Mouse (Mus musculus) heart, adult 11 months (tissue): ENCODE measurements around the gene Zbtb43.

ENCODE experiments used
- DNase-seq: peaks from one replicate; pipeline ENCODE4 v3.0.0; 2022

Zbtb43 gene

GRCm38 (mm10) chr2:33452721-33453120, 15.6 kb downstream of the Zbtb43 start:
- no peak for DNase-seq

DNA sequence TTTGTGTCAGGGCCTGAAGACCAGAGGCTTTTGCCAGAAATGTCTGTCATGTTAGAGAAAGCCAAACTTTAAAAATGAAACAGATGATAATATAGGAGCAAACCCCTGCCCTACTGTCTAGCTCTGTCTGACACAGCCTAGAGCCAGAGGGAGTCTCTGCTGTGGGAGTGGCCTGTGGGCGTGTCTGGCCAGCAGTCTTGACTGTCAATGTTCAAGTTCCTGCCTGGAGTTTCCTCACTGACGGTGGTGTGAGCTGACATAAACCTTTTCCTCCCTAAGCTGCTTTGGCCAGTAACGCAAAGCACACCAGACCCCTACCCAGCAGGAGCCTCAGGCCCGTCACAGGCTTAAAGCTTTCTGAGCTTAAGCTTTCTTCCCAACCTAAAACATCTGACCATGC, 16.2 kb downstream of the Zbtb43 start:
- DNase-seq = no peak

GRCm38 (mm10) chr2:33451038-33451978, 17.1 kb downstream of the Zbtb43 start:
- DNase-seq = peak; percentile 89

DNA sequence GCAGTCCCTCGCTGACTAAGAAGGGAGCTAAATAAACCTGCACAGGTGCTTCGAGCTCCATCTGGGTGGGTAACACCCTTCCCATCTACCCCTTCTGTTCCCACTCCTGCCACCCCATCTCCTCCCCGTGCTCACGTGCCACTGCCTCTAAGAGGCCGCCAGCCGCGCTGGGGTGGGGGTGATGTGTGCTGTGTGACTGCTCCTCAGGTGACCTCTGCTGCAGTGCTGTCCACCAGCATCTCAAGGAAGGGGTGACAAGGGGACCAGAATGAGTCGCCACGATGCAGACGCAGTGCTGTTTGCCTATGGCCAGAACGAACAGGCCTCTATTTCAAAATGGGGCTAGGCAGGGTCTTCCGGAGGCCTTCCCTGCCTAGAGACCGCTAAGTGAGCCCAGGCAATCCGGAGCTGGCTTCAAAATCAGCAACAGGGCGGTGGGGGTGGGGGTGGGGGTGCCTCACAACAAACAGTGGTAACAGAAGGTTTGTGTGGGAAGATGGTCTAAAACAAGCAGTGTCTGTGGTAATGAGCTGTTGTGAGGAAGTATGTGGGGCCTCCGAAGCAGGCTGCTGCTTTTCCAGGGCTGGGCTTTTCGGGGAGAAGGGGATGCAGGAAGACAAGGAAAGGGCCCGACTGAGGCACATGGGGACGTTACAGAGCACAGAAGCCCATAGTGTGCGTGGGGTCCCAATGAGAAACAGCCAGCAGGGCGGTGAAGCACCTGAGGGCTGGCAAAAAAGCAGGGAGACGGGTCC, 19.1 kb downstream of the Zbtb43 start:
- peak; percentile 92 for DNase-seq

DNA sequence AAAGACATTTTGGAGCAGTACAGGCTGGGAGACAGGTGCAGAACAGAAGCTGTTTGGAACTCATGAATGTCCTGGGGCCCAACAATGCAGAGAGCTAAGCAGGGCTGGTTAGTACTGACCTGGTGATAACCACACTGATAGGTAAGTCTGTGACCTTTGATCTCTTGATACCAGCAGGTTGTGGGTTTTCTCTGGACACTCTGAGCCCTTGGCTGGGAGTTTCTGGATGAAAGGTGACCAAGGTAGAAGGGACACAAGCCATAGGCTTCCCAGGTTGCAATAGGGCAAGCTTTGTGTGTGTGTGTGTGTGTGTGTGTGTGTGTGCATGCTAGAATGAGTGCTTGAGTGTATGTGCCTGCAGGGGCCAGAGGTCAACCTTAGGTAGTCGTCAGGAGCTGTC, 21.6 kb downstream of the Zbtb43 start:
- DNase-seq = no peak

DNA sequence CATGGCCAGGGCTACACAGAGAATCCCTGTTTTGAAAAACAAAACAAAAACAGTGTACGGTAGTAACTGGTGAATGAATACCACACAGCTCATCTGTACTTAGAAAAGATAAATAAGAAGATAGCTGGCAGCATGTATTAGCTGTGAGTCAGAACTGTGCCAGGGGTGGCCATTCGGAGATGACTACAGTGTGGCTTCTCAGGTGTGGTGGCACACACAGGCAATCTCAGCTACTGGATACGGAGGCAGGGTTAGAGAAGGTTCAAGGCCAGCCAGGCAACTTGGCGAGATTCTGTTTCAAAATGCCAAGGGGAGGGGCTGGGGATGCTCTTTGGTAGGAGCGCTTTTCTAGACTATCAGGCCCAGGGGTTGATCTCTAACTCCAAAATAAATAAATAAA, 22.6 kb downstream of the Zbtb43 start:
- no peak for DNase-seq

GRCm38 (mm10) chr2:33444862-33445261, 23.5 kb downstream of the Zbtb43 start:
- DNase-seq = no peak

DNA sequence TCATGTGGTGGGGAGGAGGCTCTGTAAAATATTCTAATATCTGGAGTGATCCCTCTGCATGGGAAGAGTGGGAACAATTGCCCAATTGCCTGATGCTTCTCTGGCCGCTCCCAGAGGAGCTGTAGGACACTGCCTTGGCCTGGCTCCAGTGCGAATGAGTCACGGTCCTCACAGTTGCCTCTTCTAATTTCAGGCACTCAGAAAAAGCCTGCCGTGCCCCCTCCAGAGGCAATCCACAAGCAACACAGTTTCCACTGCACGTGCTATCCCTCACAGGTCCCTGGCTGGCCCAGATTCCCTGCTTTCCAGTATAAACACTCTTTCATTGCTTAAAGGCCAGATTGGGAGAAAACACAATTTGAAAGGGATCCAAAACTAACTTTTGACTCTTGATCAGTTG, 24.0 kb downstream of the Zbtb43 start:
- peak; percentile 99 for DNase-seq

- DNase-seq = no peak
Measured at GRCm38 (mm10) chr2:33442701-33443100, 25.7 kb downstream of the Zbtb43 start.

DNA sequence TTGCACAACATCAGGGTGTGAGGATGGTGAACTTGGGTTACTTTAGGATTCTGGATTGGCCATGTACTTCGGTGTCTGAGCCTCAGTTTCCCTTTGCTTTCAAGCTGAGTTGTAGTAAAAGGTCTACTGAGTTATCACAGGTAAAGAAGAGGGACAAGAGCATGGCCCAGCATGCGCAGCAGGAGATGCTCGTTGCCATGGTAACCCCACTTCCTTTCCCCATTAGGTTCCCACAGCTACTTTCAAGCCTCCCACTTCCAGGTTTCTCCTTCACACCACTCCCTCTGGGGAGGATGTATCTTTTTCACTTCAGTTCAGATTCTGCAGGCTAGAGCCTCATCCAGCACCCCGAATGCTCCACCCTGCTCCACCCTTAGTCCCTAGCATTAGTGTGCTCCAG, 27.5 kb downstream of the Zbtb43 start:
- DNase-seq = no peak

DNA sequence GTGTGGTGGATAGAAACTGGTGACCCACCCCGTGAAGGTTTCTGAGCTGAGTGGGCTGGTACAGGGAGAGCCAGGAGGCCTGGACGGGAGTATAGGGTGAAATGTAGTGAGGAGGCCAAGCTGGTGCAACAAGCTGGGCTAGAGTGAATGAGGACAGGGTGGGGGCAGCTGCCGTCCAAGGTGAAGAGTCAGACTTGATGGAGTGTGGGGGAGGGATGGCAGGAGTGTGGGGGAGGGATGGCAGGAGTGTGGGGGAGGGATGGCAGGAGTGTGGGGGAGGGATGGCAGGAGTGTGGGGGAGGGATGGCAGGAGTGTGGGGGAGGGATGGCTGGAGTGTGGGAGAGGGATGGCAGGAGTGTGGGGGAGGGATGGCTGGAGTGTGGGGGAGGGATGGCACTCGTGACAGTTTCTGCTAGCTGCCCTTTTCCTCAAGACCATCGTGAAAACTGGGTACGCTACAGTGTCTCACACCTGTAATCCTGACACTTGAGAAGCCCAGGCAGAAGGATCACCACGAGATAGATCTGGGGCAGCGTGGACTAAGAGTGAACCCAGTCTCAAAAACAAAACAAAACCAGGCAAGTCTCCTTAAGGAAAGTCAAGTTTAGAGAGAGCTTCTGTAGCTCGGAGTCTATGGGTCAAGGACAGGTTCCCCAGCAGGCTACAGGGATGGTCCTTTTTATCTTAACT, 28.2 kb downstream of the Zbtb43 start:
- no peak for DNase-seq

DNA sequence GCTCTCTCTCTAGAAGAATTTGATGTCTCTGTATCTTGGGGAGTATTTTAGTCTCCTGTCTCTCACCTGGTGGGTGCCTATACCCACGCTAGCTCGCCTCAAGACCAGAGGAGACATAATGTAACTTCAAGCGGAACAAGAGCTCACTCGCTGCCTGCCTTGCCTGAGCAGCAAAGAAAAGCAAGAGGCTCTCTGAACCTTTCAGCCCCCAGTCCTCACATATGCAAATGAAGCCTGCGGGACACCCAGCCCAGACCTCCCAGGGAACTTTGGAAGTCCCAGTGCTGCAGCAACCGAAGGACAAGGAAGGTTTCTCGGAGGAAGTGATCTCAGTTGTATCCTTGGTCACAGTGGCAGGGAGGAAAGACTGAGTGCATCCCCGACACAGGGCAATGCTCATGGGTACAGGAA, 28.9 kb downstream of the Zbtb43 start:
- DNase-seq = no peak

- peak; percentile 79 for DNase-seq
Measured at GRCm38 (mm10) chr2:33438377-33438776, 30.0 kb downstream of the Zbtb43 start.

DNA sequence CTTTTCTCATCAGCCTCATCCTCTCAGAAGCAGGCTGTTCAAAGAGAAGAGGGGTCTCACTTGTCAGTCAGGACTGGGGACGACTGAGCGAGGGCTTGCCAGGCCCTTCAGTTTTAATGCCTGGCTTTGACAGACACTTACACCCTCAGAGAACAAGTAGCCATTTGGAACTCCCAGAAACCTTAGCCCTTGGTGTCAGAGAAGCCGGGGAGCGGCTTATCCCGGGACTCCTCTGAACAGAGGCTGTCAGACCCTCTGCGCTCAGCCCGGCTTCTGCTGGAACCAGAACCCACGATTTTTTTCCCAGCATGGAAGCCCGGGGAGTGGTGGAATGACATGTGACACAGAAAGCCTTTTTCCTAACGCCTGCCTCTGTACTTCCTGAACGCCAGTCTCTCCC, 31.2 kb downstream of the Zbtb43 start:
- DNase-seq = peak; percentile 87

DNA sequence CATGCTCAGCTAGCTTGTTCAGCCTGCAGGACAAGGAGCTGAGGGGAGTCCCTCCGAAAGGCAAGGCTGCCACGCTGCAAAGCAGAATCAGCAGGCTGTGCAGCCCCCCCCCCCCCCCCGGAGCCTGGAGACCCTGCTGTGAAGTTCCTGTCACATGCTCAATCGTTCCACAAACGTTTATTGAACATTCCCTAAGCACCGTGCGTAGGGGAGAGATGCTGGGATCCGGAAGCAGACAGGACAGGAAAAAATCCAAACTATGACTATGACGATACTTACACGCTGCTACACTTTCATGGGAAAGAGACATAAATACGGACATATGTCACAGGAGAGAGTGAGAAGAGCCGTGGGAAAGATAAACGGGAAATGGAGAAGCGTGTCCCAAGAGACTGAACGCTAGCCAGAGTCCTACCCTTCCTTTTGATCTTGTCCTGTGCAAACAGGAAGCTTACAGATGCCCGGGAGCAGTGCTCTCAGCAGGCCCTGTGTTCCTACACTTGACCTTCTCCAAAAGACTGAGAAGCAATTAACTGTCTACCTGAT, 32.3 kb downstream of the Zbtb43 start:
- peak; percentile 92 for DNase-seq

DNA sequence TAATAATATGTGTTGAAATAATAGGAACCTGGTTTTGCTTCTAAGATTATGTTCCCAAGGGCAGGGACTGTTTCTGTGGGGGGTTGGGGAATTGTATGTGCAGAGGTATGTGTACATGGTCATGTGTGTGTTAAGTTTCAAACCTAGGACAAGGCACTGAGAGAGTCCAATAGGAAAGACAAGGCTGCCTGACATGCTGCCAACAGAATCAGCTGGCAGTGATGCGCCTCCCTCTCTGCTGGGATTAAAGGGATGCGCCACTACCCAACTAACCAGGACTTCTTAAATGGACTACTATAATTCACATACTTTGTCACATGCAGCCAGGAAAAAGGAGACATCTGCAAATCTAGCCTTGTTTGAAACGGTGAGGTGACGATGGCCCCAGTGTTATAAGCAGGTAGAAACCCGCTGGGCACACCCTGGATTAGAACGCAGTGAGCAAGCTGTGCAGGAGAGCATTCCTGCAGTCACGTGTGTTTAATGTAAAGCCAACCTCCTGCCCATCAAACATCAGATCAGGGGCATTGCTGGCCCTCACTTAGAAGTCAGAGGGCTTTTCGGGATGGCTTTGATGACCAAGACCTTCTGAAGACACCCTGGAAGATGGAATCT, 33.2 kb downstream of the Zbtb43 start:
- DNase-seq = peak; percentile 82

DNA sequence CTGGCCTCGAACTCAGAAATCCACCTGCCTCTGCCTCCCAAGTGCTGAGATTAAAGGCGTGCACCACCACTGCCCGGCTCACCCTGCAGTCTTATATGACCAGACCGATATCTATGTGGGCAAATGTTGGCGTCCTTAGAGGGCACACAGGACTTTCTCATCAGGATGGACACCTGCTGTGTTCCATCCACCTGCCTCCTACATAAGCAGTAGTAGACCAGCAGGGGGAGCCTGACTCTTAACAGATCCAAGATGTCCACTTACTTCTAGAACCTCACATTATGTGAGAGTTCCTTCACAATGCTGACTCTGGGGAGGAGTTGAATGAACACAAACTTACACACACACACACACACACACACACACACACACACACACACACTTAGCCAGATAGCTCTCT, 35.5 kb downstream of the Zbtb43 start:
- DNase-seq = peak; percentile 89

GRCm38 (mm10) chr2:33430771-33431699, 37.3 kb downstream of the Zbtb43 start, which contains the start of gene Zbtb34:
Gene Zbtb34 (minus strand): TSS chr2:33431324.
- peak; percentile 98 for DNase-seq

GRCm38 (mm10) chr2:33430081-33430770, 38.1 kb downstream of the Zbtb43 start:
- no peak for DNase-seq

- peak; percentile 96 for DNase-seq
Measured at GRCm38 (mm10) chr2:33429339-33429738, 39.0 kb downstream of the Zbtb43 start.
